Mouse (Mus musculus) limb, embryonic 15.5 days (tissue): ENCODE measurements around the gene Smarca1. TPM values are rescaled to one million over a fixed set of nuclear protein-coding genes. Genes with fewer than 3 reads are reported as not detected.

Experiments
- ATAC-seq: fragments of 200-750 bp; cut with Nextera tagmentation; 2 replicates; pipeline ENCODE4 v1.8.0; 2017; ENCODE audit warnings: low read depth, moderate TSS enrichment; ENCODE audit not compliant: insufficient number of reproducible peaks, low FRiP score, low TSS enrichment
- H3K27ac ChIP-seq: fragments of 300-500 bp; sonication (generic); 2 replicates; pipeline ENCODE4 v1.5.1; 2015; ENCODE audit warnings: moderate library complexity, mild to moderate bottlenecking, inconsistent platforms
- H3K27me3 ChIP-seq: fragments of 300-500 bp; sonication (generic); 2 replicates; pipeline ENCODE4 v1.6.1; 2015; ENCODE audit warnings: inconsistent platforms
- H3K36me3 ChIP-seq: fragments of 300-500 bp; sonication (generic); 2 replicates; pipeline ENCODE4 v1.6.1; 2015; ENCODE audit warnings: inconsistent platforms
- H3K4me1 ChIP-seq: fragments of 300-500 bp; sonication (generic); 2 replicates; pipeline ENCODE4 v1.6.1; 2015; ENCODE audit warnings: inconsistent platforms
- H3K4me2 ChIP-seq: fragments of 300-500 bp; sonication (generic); 2 replicates; pipeline ENCODE4 v1.6.1; 2015; ENCODE audit warnings: mild to moderate bottlenecking, inconsistent platforms
- H3K4me3 ChIP-seq: fragments of 300-500 bp; sonication (generic); 2 replicates; pipeline ENCODE4 v1.5.1; 2015; ENCODE audit warnings: mild to moderate bottlenecking, inconsistent platforms
- H3K9ac ChIP-seq: fragments of 300-500 bp; sonication (generic); 2 replicates; pipeline ENCODE4 v1.6.1; 2015; ENCODE audit warnings: inconsistent platforms
- H3K9me3 ChIP-seq: fragments of 300-500 bp; sonication (generic); 2 replicates; pipeline ENCODE4 v1.6.1; 2016; ENCODE audit warnings: inconsistent platforms
- WGBS: fragments of 180-500 bp; shearing (Covaris S2); methylation state at CpG from one replicate; pipeline ENCODE4 v1.1.7; 2015; 5-methylcytosine and 5-hydroxymethylcytosine counted together
- polyA plus RNA-seq: library from polyadenylated mRNA; unstranded; fragments of >200 nt; fragmentation: Nextera tagmentation; extraction: Ambion mirVana; gene quantifications from 2 replicates; pipeline ENCODE4 v1.2.1, GENCODE M21; 2015

The Smarca1 gene
- polyA plus RNA-seq, 1 experiment from 2014 or later: 37.9 TPM

GRCm38 (mm10) chrX:47760212-47760611 is 132.6 kb downstream of the Smarca1 start:
- Histone ChIP-seq H3K4me1 (no peaks in the 10 kb centered on the region), H3K27me3 (no peaks in the 10 kb centered on the region), H3K4me2 (no peak overlapping the region), H3K4me3 (no peak overlapping the region), H3K27ac (no peak overlapping the region), H3K9ac (no peak overlapping the region), H3K36me3 (no peaks in the 10 kb centered on the region), H3K9me3 (no peaks in the 10 kb centered on the region)
- WGBS: 15% methylated on average over 1 of the region's 1 CpGs
- no peak for ATAC-seq

Other genes starting within 250 kb of the Smarca1 start
- gene Ocrl, start 19.4 kb upstream of the Smarca1 start, polyA plus RNA-seq: 18.4 and 20.0 TPM in 2 replicates
- gene Apln, start 141.9 kb upstream of the Smarca1 start, polyA plus RNA-seq: 11.6 and 12.1 TPM in 2 replicates
- gene Xpnpep2, start 215.8 kb upstream of the Smarca1 start, polyA plus RNA-seq: 5.7 and 5.8 TPM in 2 replicates